ENCODE assay signal across 8 mouse cellular contexts in the genomic region with DNA sequence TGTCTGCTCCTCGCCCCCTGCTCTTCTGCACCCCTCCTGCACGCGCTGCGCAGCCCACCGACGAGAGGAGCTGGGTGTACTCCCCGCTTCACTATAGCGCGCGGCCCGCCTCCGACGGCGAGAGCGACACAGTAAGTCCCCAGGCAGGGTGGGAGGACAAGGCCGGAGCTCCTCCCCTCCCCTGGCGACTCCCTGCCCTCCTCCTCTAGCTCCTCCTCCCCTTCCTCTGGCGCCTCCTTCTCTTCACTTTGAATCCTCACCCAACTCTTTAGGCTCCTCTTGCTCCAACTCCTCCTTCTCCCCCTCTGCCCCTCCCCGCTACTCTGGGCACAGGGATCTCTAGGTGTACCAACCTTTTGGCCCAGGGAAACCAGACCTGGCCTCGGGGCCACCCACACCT. TPM values are rescaled to one million over a fixed set of nuclear protein-coding genes. Genes with fewer than 3 reads are reported as not detected.
DNase-seq lines count a peak whose midpoint lies in the region; ATAC-seq and TF ChIP-seq lines count a peak whose summit lies in the region.

No protein-coding gene starts in this region.

- intact Hi-C loops in left cerebral cortex, postnatal 14 days (cut with DNase I) = no loop called here

- H3K4me2 ChIP-seq in lung, embryonic 14.5 days = peak overlapping the region; percentile 57

- TF ChIP-seq POLR2A in kidney, adult 2 months (IDR thresholded peaks at IDR 0.05; ENCODE audit: low read depth, low read length) = no peak

- H3K4me1 ChIP-seq in kidney, adult 2 months (ENCODE audit: control insufficient read depth, insufficient read depth, low read length) = peaks cover 5% of the 10 kb centered on the region; the same call in 1 of the 2 replicates
- peaks cover 19% of the 10 kb centered on the region; the same call in 1 of the 2 replicates for H3K4me1 ChIP-seq in lung, embryonic 14.5 days (ENCODE audit: insufficient read depth)

- H3K9ac ChIP-seq in lung, embryonic 14.5 days = peak overlapping the region; percentile 43

- DNase-seq in CD4-positive, CD25-positive, alpha-beta regulatory T cell, adult 2 months (ENCODE audit: low read depth, low spot score) = peak; percentile 53
- peak; percentile 48 to 58 for DNase-seq in urinary bladder, adult 18-20 months (ENCODE audit: low spot score in 2 of 2)
- DNase-seq in urinary bladder, adult 2 months (ENCODE audit: low spot score) = no peak
- peak; percentile 77 for DNase-seq in kidney, adult 2 months
- peak; percentile 79 for DNase-seq in lung, embryonic 14.5 days
- peak; percentile 43 for DNase-seq in urinary bladder, postnatal 25 days (ENCODE audit: low spot score)
- DNase-seq in left cerebral cortex, postnatal 14 days (ENCODE audit: low spot score in 2 of 2) = no peak

- no peaks in the 10 kb centered on the region for H3K9me3 ChIP-seq in lung, embryonic 14.5 days (ENCODE audit: low read depth, low read length)

- H3K36me3 ChIP-seq in kidney, adult 2 months (ENCODE audit: control insufficient read depth, insufficient read depth, low read length) = no peaks in the 10 kb centered on the region
- peaks cover 59% of the 10 kb centered on the region for H3K36me3 ChIP-seq in lung, embryonic 14.5 days (ENCODE audit: insufficient read depth)

- 22% methylated on average over 20 of the region's 20 CpGs for WGBS in kidney, adult 2 months
- WGBS in lung, embryonic 14.5 days = 11% methylated on average over 20 of the region's 20 CpGs

- no peak for ATAC-seq in CD4-positive, CD25-positive, alpha-beta regulatory T cell, adult 4 months
- no peak for ATAC-seq in lung, embryonic 14.5 days (ENCODE audit: insufficient read depth)

- no peaks in the 10 kb centered on the region for H3K27me3 ChIP-seq in kidney, adult 2 months (replicated peaks; ENCODE audit: control insufficient read depth, insufficient read depth, low read length)
- no peaks in the 10 kb centered on the region for H3K27me3 ChIP-seq in lung, embryonic 14.5 days (ENCODE audit: insufficient read depth, low read length)

- peak overlapping the region; percentile 39; the same call in 1 of the 2 replicates for H3K4me3 ChIP-seq in kidney, adult 2 months (ENCODE audit: insufficient read depth, low read depth, low read length)
- H3K4me3 ChIP-seq in lung, embryonic 14.5 days (ENCODE audit: low read depth, low read length) = peak overlapping the region; percentile 19

- TF ChIP-seq CTCF in kidney, adult 2 months (conservative IDR thresholded peaks at IDR 0.05; ENCODE audit: insufficient read depth, insufficient read length, low read depth, low read length) = no peak
- TF ChIP-seq CTCF in lung, embryonic 14.5 days (IDR thresholded peaks at IDR 0.05; ENCODE audit: low read depth) = no peak

- no peak overlapping the region; the same call in 1 of the 2 replicates for H3K27ac ChIP-seq in kidney, adult 2 months (ENCODE audit: insufficient read depth, low read depth, low read length)
- H3K27ac ChIP-seq in lung, embryonic 14.5 days (ENCODE audit: low read depth) = 0 out of 2 replicates have a peak overlapping the region, but pooled peaks have one; percentile 10

RNA-seq across cellular contexts. Expression of a gene that starts 3.6 kb away (rescaled TPM):
- 1 to 10 TPM; 4.2 to 4.7 TPM for polyA plus RNA-seq in CD4-positive, CD25-positive, alpha-beta regulatory T cell, adult 4 months (2017; shearing (Covaris generic))
- polyA plus RNA-seq in urinary bladder, adult 2 months (2012; rRNA removed) = 27.7 and 29.5 TPM in 2 replicates
- polyA plus RNA-seq in kidney, adult 2 months (2012; rRNA removed) = 23.7 and 24.5 TPM in 2 replicates
- 34.3 and 42.9 TPM in 2 replicates for polyA plus RNA-seq in lung, embryonic 14.5 days (2014; fragmentation: Nextera tagmentation; extraction: Ambion mirVana)
- total RNA-seq in left cerebral cortex, postnatal 14 days (2021) = 10 to 100 TPM; 25.1 to 27.2 TPM

RNA-seq across cellular contexts. Expression of a gene that starts 11.3 kb away (rescaled TPM):
- 10 to 100 TPM; 19.3 to 22.0 TPM for polyA plus RNA-seq in CD4-positive, CD25-positive, alpha-beta regulatory T cell, adult 4 months (2017; shearing (Covaris generic))
- polyA plus RNA-seq in urinary bladder, adult 2 months (2012; rRNA removed) = 9.3 and 11.6 TPM in 2 replicates
- 16.6 and 21.7 TPM in 2 replicates for polyA plus RNA-seq in kidney, adult 2 months (2012; rRNA removed)
- polyA plus RNA-seq in lung, embryonic 14.5 days (2014; fragmentation: Nextera tagmentation; extraction: Ambion mirVana) = 13.6 and 15.0 TPM in 2 replicates
- total RNA-seq in left cerebral cortex, postnatal 14 days (2021) = 1 to 10 TPM; 1.3 to 1.5 TPM

RNA-seq across cellular contexts. Expression of a gene that starts 24.5 kb away (rescaled TPM):
- 10 to 100 TPM; 14.6 to 15.1 TPM for polyA plus RNA-seq in CD4-positive, CD25-positive, alpha-beta regulatory T cell, adult 4 months (2017; shearing (Covaris generic))
- 38.6 and 48.9 TPM in 2 replicates for polyA plus RNA-seq in urinary bladder, adult 2 months (2012; rRNA removed)
- 70.7 and 76.3 TPM in 2 replicates for polyA plus RNA-seq in kidney, adult 2 months (2012; rRNA removed)
- 50.8 and 58.6 TPM in 2 replicates for polyA plus RNA-seq in lung, embryonic 14.5 days (2014; fragmentation: Nextera tagmentation; extraction: Ambion mirVana)
- 100 to 1,000 TPM; 391 to 396 TPM for total RNA-seq in left cerebral cortex, postnatal 14 days (2021)

RNA-seq across cellular contexts. Expression of a gene that starts 25.8 kb away (rescaled TPM):
- under 1 TPM; 0.15 to 0.28 TPM for polyA plus RNA-seq in CD4-positive, CD25-positive, alpha-beta regulatory T cell, adult 4 months (2017; shearing (Covaris generic))
- 3.2 and 6.5 TPM in 2 replicates for polyA plus RNA-seq in urinary bladder, adult 2 months (2012; rRNA removed)
- 1.4 and 1.5 TPM in 2 replicates for polyA plus RNA-seq in kidney, adult 2 months (2012; rRNA removed)
- polyA plus RNA-seq in lung, embryonic 14.5 days (2014; fragmentation: Nextera tagmentation; extraction: Ambion mirVana) = 0.05 and 0.08 TPM in 2 replicates
- total RNA-seq in left cerebral cortex, postnatal 14 days (2021) = under 1 TPM; 0.51 to 0.97 TPM

RNA-seq across cellular contexts. Expression of a gene that starts 25.9 kb away (rescaled TPM):
- polyA plus RNA-seq in CD4-positive, CD25-positive, alpha-beta regulatory T cell, adult 4 months (2017; shearing (Covaris generic)) = 1 to 10 TPM; 2.4 to 2.6 TPM
- polyA plus RNA-seq in urinary bladder, adult 2 months (2012; rRNA removed) = 23.7 and 25.1 TPM in 2 replicates
- polyA plus RNA-seq in kidney, adult 2 months (2012; rRNA removed) = 13.2 and 19.0 TPM in 2 replicates
- polyA plus RNA-seq in lung, embryonic 14.5 days (2014; fragmentation: Nextera tagmentation; extraction: Ambion mirVana) = 15.3 and 17.2 TPM in 2 replicates
- total RNA-seq in left cerebral cortex, postnatal 14 days (2021) = under 1 TPM; 0.15 to 0.47 TPM

Comparison
In these comparisons a context has a peak if more than half of its experiments do, and no peak if none do; other contexts are left out.
1. DNase-seq: peak in CD4-positive, CD25-positive, alpha-beta regulatory T cell, adult 2 months (single experiment), urinary bladder, adult 18-20 months (2 of 2), kidney, adult 2 months (single experiment), lung, embryonic 14.5 days (single experiment) and urinary bladder, postnatal 25 days (single experiment); none in urinary bladder, adult 2 months (single experiment) and left cerebral cortex, postnatal 14 days (0 of 2).